Mouse (Mus musculus) heart, postnatal 0 days (tissue): ENCODE results near the gene Mkrn2. TPM values are rescaled to one million over a fixed set of nuclear protein-coding genes. Genes with fewer than 3 reads are reported as not detected.

Source experiments
- ATAC-seq: fragments of 200-750 bp; cut with Nextera tagmentation; 2 replicates; pipeline ENCODE4 v1.8.0; 2017; ENCODE audit warnings: low read depth, moderate number of reproducible peaks, moderate library complexity; ENCODE audit not compliant: insufficient read depth
- DNase-seq: peaks from one replicate; pipeline ENCODE4 v3.0.0-alpha.2; 2016; ENCODE audit warnings: low spot score
- H3K27ac ChIP-seq: fragments of 300-500 bp; sonication (generic); 2 replicates; pipeline ENCODE4 v1.5.1; 2014; ENCODE audit warnings: low read depth, mild to moderate bottlenecking
- H3K27me3 ChIP-seq: fragments of 300-500 bp; sonication (generic); 2 replicates; pipeline ENCODE4 v1.6.1; 2014; ENCODE audit warnings: low read length, mixed read lengths; ENCODE audit not compliant: control insufficient read depth, insufficient read depth
- H3K36me3 ChIP-seq: fragments of 300-500 bp; sonication (generic); replicated peaks from 2 replicates; pipeline ENCODE4 v1.6.1; 2014; ENCODE audit warnings: low read length, mixed read lengths; ENCODE audit not compliant: control insufficient read depth, insufficient read depth
- H3K4me1 ChIP-seq: fragments of 300-500 bp; sonication (generic); 2 replicates; pipeline ENCODE4 v1.6.1; 2014; ENCODE audit warnings: antibody characterized with exemption; ENCODE audit not compliant: control insufficient read depth, insufficient read depth
- H3K4me2 ChIP-seq: fragments of 300-500 bp; sonication (generic); 2 replicates; pipeline ENCODE4 v1.6.1; 2014; ENCODE audit warnings: low read depth, mild to moderate bottlenecking, low read length, moderate library complexity
- H3K4me3 ChIP-seq: fragments of 300-500 bp; sonication (generic); 2 replicates; pipeline ENCODE4 v1.5.1; 2014; ENCODE audit warnings: low read depth, low read length
- H3K9ac ChIP-seq: fragments of 300-500 bp; sonication (generic); replicated peaks from 2 replicates; pipeline ENCODE4 v1.6.1; 2014; ENCODE audit warnings: low read depth, low read length, mixed read lengths
- H3K9me3 ChIP-seq: fragments of 300-500 bp; sonication (generic); replicated peaks from 2 replicates; pipeline ENCODE4 v1.6.1; 2016; ENCODE audit warnings: low read length; ENCODE audit not compliant: control insufficient read depth
- CTCF ChIP-seq: IDR thresholded peaks from 2 replicates; pipeline ENCODE4 v1.5.1; 2016; ENCODE audit warnings: antibody characterized with exemption, control low read depth, low read depth
- EP300 ChIP-seq: IDR thresholded peaks from 2 replicates; pipeline ENCODE4 v1.6.1; 2016; ENCODE audit warnings: antibody characterized with exemption, low read depth
- WGBS: fragments of 180-500 bp; shearing (Covaris S2); extraction: QIAGEN DNeasy Blood & Tissue Kit; methylation state at CpG from one replicate; pipeline ENCODE4 v1.1.7; 2014; 5-methylcytosine and 5-hydroxymethylcytosine counted together
- polyA plus RNA-seq: library from polyadenylated mRNA; unstranded; fragments of >200 nt; fragmentation: Nextera tagmentation; extraction: Ambion mirVana; gene quantifications from 2 replicates; pipeline ENCODE4 v1.2.1, GENCODE M21; 2015
- total RNA-seq: library from RNA; depleted of rRNA; stranded (reverse); fragments of >200 nt; gene quantifications from 2 replicates; pipeline ENCODE4 v1.2.3, GENCODE M21; 2014; ENCODE audit warnings: low replicate concordance; rRNA removed

The Mkrn2 gene
- total and polyA plus RNA-seq, 2 experiments from 2014 or later = 31.3 to 71.3 TPM

GRCm38 (mm10) chr6:115664268-115664667 is 62.6 kb downstream of the Mkrn2 start:
- Histone ChIP-seq H3K27me3 (no peaks in the 10 kb centered on the region), H3K4me1 (peaks cover 26% of the 10 kb centered on the region), H3K4me2 (no peak overlapping the region), H3K36me3 (0 out of 2 replicates have a peak, but pooled peaks cover 3% of the 10 kb centered on the region), H3K9me3 (no peaks in the 10 kb centered on the region), H3K4me3 (no peak overlapping the region), H3K9ac (no peak overlapping the region), H3K27ac (no peak overlapping the region)
- no peak for DNase-seq
- ATAC-seq = no peak
- 35% methylated on average over 3 of the region's 3 CpGs for WGBS
- TF ChIP-seq EP300 (no peak), CTCF (no peak)

GRCm38 (mm10) chr6:115666641-115667040 is 64.9 kb downstream of the Mkrn2 start:
- DNase-seq = peak; percentile 2
- WGBS = 70% methylated on average over 4 of the region's 4 CpGs
- Histone ChIP-seq H3K9me3 (no peaks in the 10 kb centered on the region), H3K27me3 (no peaks in the 10 kb centered on the region), H3K9ac (no peak overlapping the region), H3K4me3 (no peak overlapping the region), H3K4me2 (no peak overlapping the region), H3K4me1 (peaks cover 12% of the 10 kb centered on the region), H3K36me3 (0 out of 2 replicates have a peak, but pooled peaks cover 3% of the 10 kb centered on the region), H3K27ac (no peak overlapping the region)
- ATAC-seq = no peak
- TF ChIP-seq CTCF (no peak), EP300 (no peak)

Other genes starting within 250 kb of the Mkrn2 start
- 3.7 and 8.0 TPM in 2 replicates for gene Pparg, start 241.0 kb upstream of the Mkrn2 start, total RNA-seq
- gene Pparg, start 241.0 kb upstream of the Mkrn2 start, polyA plus RNA-seq = 5.3 and 5.8 TPM in 2 replicates
- gene Tsen2, start 57.2 kb upstream of the Mkrn2 start, total RNA-seq = 6.0 and 11.5 TPM in 2 replicates
- gene Tsen2, start 57.2 kb upstream of the Mkrn2 start, polyA plus RNA-seq = 12.6 and 14.1 TPM in 2 replicates
- gene Mkrn2os, start 9.3 kb upstream of the Mkrn2 start, total RNA-seq = not detected in 2 replicates
- 0.37 and 0.44 TPM in 2 replicates for gene Mkrn2os, start 9.3 kb upstream of the Mkrn2 start, polyA plus RNA-seq
- 182 and 204 TPM in 2 replicates for gene Raf1, start 74.7 kb downstream of the Mkrn2 start, total RNA-seq
- 72.3 and 80.6 TPM in 2 replicates for gene Raf1, start 74.7 kb downstream of the Mkrn2 start, polyA plus RNA-seq
- 0.23 and 2.3 TPM in 2 replicates for gene Tmem40, start 160.5 kb downstream of the Mkrn2 start, total RNA-seq
- gene Tmem40, start 160.5 kb downstream of the Mkrn2 start, polyA plus RNA-seq = 0.26 and 0.40 TPM in 2 replicates
- gene Cand2, start 172.6 kb downstream of the Mkrn2 start, total RNA-seq = 50.9 and 56.5 TPM in 2 replicates
- 29.2 and 30.0 TPM in 2 replicates for gene Cand2, start 172.6 kb downstream of the Mkrn2 start, polyA plus RNA-seq
- 1,019 and 1,034 TPM in 2 replicates for gene Rpl32, start 206.8 kb downstream of the Mkrn2 start, total RNA-seq
- 1,074 and 1,115 TPM in 2 replicates for gene Rpl32, start 206.8 kb downstream of the Mkrn2 start, polyA plus RNA-seq
- 1.5 TPM in 1 of 2 replicates, not detected in the other for gene Efcab12, start 236.5 kb downstream of the Mkrn2 start, total RNA-seq
- gene Efcab12, start 236.5 kb downstream of the Mkrn2 start, polyA plus RNA-seq = 0.29 and 0.30 TPM in 2 replicates